Mouse (Mus musculus): ENCODE results near the gene Sec31a.

Gene Sec31a

DNA sequence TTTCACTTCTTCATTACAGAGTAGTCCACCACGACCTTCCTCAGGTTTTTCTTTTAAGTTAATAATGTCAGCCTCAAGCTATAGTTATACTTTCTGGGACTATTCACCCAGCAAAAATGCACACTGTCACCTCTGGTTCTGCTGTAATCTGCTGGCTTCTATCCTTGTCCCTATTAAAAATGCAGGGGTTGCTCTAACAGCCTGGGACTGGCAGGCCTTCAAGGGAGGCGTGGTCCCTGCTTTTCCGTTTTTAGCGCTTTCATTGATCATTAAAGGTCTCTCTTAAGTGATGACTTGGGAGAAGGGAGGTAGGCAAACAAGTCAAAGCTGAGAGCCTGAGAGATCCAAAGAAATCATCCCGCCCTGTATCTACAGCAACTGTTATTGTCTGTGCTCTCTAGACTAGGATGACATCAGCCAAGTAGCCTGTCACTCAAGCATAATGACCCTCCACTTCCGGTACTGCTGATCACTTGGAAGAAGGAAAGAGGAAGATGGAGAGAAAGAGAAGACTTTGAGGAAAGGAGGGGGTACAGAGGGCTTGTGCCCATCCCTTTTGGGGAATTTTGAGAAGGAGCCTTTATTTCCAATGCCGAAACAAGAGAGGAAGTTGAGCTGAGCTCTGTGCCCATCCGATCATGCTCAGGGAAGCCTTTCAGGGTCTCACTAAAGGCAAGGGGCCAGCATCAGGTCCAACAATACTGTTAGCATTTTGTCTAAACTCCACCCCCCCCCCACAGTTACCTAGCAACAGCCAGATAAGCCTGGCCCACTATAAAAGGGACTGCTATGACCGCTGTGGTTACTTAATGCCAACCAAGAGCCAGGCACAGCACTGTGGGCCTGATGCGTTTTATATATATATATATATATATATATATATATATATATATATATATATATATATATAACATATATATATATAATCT is 66.5 kb downstream of the Sec31a start:
- DNase-seq (ENCODE audit: low spot score in 2 of 2): no peak

DNA sequence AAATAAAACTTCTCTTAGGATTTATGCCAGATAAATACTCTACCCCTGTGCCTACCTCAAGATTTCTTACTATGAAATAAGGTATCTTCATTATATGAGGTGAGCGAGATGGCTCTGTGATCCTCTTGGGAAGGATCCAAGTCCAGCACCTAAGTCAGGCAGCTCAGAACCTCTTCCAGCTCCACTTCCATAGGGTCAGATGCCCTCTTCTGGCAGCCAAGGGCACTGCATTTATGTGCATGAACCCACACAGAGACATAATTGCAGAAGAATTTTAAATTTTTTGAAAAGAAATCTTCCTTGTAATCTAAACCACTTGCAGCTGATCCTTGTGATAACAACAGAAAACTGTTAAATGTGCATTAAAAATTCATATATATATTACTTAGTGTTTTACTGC is 70.9 kb downstream of the Sec31a start:
- no peak for DNase-seq (ENCODE audit: low spot score in 2 of 2)

GRCm38 (mm10) chr5:100343087-100343486 is 72.9 kb downstream of the Sec31a start:
- no peak for DNase-seq (ENCODE audit: low spot score in 2 of 2)

DNA sequence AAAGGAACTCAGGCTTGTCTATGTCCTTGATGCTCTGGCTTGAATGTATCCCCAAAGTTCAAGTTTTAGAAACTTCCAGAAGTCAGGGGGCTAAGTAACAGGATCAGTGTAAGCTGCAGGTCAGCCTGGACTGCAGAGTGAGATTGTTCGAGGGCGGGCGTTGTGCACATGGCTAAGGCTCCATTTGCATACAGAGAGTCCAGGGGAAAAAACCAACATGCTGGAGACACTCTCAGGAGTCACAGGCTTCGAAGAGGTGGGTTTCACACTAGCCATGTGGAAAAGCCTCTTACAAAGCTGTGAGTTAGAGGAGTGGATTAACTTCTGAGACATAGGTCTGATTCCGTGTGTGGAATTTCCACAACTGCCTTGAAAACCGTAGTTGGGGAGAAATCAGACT is 73.6 kb downstream of the Sec31a start:
- DNase-seq (ENCODE audit: low spot score in 2 of 2): no peak

GRCm38 (mm10) chr5:100341042-100341441 is 75.0 kb downstream of the Sec31a start:
- no peak for DNase-seq (ENCODE audit: low spot score in 2 of 2)

GRCm38 (mm10) chr5:100337852-100338251 is 78.2 kb downstream of the Sec31a start:
- no peak for DNase-seq (ENCODE audit: low spot score in 2 of 2)

DNA sequence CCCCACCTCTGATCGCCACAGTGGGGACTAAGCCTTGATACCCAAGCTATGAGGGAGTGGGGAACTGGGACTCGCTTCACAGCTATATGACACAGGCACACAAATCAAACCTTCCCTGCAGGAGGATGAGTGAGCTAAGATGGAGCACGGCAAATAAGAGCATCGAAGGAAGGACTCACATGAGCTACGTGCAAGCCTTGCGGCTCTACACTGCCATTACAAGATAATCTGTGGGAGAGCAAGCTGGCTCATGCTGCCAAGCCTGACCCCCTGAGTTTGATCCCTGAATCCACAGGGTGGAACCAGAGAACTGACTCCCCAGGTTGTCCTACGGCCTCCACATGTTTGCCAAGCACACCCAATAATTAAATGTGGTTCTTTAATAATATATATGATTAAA is 79.2 kb downstream of the Sec31a start:
- no peak for DNase-seq (ENCODE audit: low spot score in 2 of 2)

DNA sequence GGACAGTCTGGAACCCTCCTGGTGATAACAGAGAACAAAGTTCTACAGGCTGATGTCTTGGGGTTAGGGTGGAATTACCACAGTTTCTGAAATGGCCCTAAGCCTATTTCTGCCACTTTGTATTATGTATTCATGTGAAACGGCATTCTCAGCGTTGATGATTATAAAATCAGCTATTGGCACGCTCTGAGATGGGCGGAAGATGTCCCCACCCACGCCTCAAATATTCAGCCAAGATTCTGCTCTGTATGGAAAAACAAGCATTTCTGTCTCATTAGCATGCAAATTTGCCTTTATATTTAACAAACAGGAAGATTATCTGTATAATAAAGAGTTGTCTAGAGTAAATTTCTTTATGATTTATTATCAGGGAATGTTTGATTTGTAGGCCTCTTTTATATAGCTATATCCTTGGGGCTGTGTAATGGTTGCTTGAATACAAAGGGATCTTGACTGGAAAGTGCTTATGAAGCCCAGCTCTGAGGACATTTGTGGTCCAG is 80.4 kb downstream of the Sec31a start:
- DNase-seq (ENCODE audit: low spot score in 2 of 2): no peak

DNA sequence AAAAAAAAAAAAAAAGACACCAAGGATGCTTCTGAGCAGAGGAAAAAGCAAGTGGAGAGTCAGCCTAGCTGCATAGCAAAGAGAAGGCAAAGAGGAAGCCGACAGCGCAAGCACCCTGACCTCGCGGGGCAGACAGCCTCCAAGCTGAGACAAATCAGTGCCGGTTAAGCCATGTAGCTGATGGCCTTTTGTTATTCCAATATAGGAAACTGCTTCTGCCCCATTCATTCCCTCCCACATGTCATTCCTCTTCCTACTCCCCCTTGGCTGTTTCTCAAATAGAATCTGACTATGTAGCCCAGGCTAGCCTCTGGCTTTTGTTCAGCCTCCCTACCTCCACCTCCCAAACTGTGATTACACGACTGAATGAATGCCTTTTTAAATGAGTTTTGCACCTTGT is 81.3 kb downstream of the Sec31a start:
- no peak for DNase-seq (ENCODE audit: low spot score in 2 of 2)

- DNase-seq (ENCODE audit: low spot score in 2 of 2): no peak
These were observed 82.2 kb downstream of the Sec31a start for GRCm38 (mm10) chr5:100333607-100334380.

- DNase-seq (ENCODE audit: low spot score in 2 of 2): no peak
These were observed 83.6 kb downstream of the Sec31a start for GRCm38 (mm10) chr5:100332300-100333004.

DNA sequence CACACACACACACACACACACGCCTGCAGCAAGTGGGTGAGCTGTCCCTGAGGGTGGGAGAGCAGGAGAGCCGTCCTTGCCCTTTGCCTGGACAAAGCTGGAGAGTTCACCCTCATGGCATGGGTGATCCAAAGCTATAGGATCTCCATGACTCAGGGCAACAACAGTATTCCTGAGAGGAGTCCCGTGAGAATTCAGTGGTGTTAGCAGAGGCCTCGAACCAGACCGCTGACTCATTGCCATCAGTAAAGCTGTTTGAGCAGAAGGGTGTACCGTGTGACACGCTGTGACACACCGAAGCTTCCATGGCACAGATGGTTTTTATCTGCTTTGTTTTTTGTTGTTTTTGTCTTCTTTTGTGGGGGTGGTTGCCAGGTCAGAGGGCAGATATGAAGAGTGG is 84.4 kb downstream of the Sec31a start:
- DNase-seq (ENCODE audit: low spot score in 2 of 2): no peak

DNA sequence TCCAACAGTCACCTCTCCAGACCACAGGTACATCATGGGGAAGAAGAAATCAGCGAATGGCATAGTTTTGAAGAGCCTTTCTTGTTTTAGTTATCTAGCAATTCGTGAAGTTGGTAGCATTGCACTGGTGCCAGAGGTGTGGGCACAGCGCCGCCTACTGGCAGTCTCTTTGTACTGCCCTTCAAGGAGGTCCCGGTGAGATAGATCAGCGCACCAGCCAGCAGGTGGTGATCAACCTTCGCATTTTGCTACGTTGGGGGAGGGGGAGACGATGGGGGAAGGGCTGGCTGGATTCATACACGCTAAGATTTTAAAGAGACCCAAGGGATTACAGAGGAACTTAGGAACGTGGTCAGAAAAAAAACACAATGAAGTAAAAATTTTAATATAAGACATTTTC is 94.0 kb downstream of the Sec31a start:
- peak; percentile 86 to 89 for DNase-seq (ENCODE audit: low spot score in 2 of 2)

- DNase-seq (ENCODE audit: low spot score in 2 of 2): no peak
These were observed 98.2 kb downstream of the Sec31a start for GRCm38 (mm10) chr5:100317842-100318241.

GRCm38 (mm10) chr5:100317010-100317409 is 99.0 kb downstream of the Sec31a start:
- no peak for DNase-seq (ENCODE audit: low spot score in 2 of 2)

DNA sequence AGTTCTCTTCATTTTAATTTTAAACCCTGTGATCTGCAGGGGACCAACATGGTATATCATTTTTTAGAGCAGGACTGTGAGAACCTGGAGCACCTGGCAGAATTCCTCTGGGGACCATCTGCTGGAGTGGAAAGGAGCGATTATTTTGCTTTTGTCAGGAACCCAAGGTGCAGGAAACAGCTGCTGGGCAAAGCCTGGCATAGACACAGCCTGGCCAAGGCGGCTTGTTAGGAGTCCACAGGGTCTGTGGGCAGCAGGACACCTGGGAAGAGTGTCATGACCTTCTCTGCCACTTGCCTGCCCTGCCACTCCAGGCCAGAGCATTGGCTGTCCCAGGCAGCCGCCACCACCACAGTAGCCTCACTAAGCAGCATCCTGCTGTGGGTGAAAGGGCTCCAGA is 100.4 kb downstream of the Sec31a start:
- no peak for DNase-seq (ENCODE audit: low spot score in 2 of 2)

DNA sequence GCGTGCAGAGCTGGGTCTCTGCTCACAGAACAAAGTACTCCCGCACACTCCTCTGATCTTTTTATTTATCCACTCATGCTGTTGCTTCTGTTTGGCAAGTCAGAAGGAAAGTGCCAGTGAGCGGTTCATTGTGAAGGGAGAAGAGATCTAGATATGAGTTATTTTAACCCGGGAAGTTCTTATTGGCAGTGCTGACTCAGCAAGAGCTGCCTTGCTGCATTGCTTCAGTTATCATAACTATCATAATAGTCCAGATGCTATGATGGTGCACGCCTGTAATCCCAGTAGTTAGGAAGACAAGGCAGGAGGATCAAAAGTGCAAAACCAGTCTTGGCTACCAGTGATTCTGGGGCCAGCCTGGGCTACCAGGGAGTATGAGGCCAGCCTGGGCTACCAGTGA is 103.6 kb downstream of the Sec31a start:
- DNase-seq (ENCODE audit: low spot score in 2 of 2): no peak
